Mouse (Mus musculus) urinary bladder, postnatal 36 days (tissue): ENCODE measurements at regions not wholly inside any gene's neighbourhood (a gene's known extent, or its start where the extent isn't known, plus 50 kb on each side); places are given as distances from the start of the nearest gene placed in this dataset.

Experiments used
- DNase-seq, 2 experiments: peaks; one replicate each; pipeline ENCODE4 v3.0.0; 2022; ENCODE audit warnings: low spot score in 2 of 2, mixed read lengths in 1 of 2

DNA sequence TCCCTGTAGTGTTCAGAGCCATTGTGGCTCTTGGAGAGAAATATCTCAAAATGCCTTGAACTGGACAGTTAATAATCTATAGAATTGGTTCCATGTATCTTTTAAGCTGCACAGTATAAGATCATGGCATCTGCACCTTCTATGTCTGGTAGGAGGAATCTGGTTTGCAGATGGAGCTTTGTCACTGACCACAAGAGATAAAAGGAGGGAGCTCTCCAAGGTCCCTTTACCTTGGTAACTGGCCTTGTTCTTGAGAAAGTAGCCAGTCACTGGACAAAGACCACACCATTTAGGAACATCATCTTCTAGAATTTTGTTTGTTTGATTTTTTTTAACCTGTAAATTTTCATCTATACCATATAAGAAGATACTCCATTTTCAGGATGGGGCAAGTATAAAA is 52.5 kb upstream of the Plcb4 start:
- no peak for DNase-seq
